Mouse (Mus musculus): ENCODE measurements around the gene Slc29a1. TPM values are rescaled to one million over a fixed set of nuclear protein-coding genes. Genes with fewer than 3 reads are reported as not detected.
A peak's percentile ranks its signal among the peaks of the same experiment; 100 is the strongest.

Gene Slc29a1
- polyA plus RNA-seq, 1 experiment from 2014 or later, result 46.8 TPM

GRCm38 (mm10) chr17:45547461-45548190, 51.8 kb downstream of the Slc29a1 start:
- H3K9me3 ChIP-seq (ENCODE audit: control insufficient read depth, low read length), result no peaks in the 10 kb centered on the region
- peaks cover 37% of the 10 kb centered on the region for H3K4me1 ChIP-seq (ENCODE audit: control insufficient read depth, insufficient read depth, low read length)
- H3K4me3 ChIP-seq (ENCODE audit: low read depth, low read length), result no peak overlapping the region
- no peak for ATAC-seq (ENCODE audit: low FRiP score)
- WGBS, result 78% methylated on average over 5 of the region's 5 CpGs
- DNase-seq (ENCODE audit: low spot score, missing footprints), result no peak
- peaks cover 53% of the 10 kb centered on the region for H3K27me3 ChIP-seq (ENCODE audit: control insufficient read depth, insufficient read depth, low read length)
- no peak overlapping the region for H3K27ac ChIP-seq (ENCODE audit: low read depth, low read length)
- H3K4me2 ChIP-seq, result no peak overlapping the region
- no peak overlapping the region for H3K9ac ChIP-seq (ENCODE audit: low read length)
- H3K36me3 ChIP-seq (ENCODE audit: control insufficient read depth, insufficient read depth, low read length), result no peaks in the 10 kb centered on the region; the same call in 1 of the 2 replicates

GRCm38 (mm10) chr17:45546941-45547340, 52.5 kb downstream of the Slc29a1 start:
- Histone ChIP-seq H3K4me2 (no peak overlapping the region), H3K27ac (ENCODE audit: low read depth, low read length) (no peak overlapping the region), H3K9ac (ENCODE audit: low read length) (no peak overlapping the region), H3K4me1 (ENCODE audit: control insufficient read depth, insufficient read depth, low read length) (peaks cover 34% of the 10 kb centered on the region), H3K4me3 (ENCODE audit: low read depth, low read length) (no peak overlapping the region), H3K27me3 (ENCODE audit: control insufficient read depth, insufficient read depth, low read length) (peaks cover 53% of the 10 kb centered on the region), H3K36me3 (ENCODE audit: control insufficient read depth, insufficient read depth, low read length) (no peaks in the 10 kb centered on the region; the same call in 1 of the 2 replicates), H3K9me3 (ENCODE audit: control insufficient read depth, low read length) (no peaks in the 10 kb centered on the region)
- WGBS, result 62% methylated on average over 16 of the region's 16 CpGs
- no peak for DNase-seq (ENCODE audit: low spot score, missing footprints)
- no peak for ATAC-seq (ENCODE audit: low FRiP score)

- 4% methylated on average over 74 of the region's 74 CpGs for WGBS
- H3K4me2 ChIP-seq, result peak overlapping the region; percentile 33
- no peaks in the 10 kb centered on the region; the same call in 1 of the 2 replicates for H3K36me3 ChIP-seq (ENCODE audit: control insufficient read depth, insufficient read depth, low read length)
- H3K4me3 ChIP-seq (ENCODE audit: low read depth, low read length), result peak overlapping the region; percentile 20
- ATAC-seq (ENCODE audit: low FRiP score), result no peak
- no peaks in the 10 kb centered on the region for H3K9me3 ChIP-seq (ENCODE audit: control insufficient read depth, low read length)
- H3K9ac ChIP-seq (ENCODE audit: low read length), result peak overlapping the region; percentile 24
- H3K4me1 ChIP-seq (ENCODE audit: control insufficient read depth, insufficient read depth, low read length), result peaks cover 29% of the 10 kb centered on the region
- no peak overlapping the region for H3K27ac ChIP-seq (ENCODE audit: low read depth, low read length)
- H3K27me3 ChIP-seq (ENCODE audit: control insufficient read depth, insufficient read depth, low read length), result peaks cover 53% of the 10 kb centered on the region
- DNase-seq (ENCODE audit: low spot score, missing footprints), result peak; percentile 94
Observed at GRCm38 (mm10) chr17:45545278-45545961, 54.0 kb downstream of the Slc29a1 start.

GRCm38 (mm10) chr17:45544873-45545277, 54.5 kb downstream of the Slc29a1 start:
- ATAC-seq (ENCODE audit: low FRiP score) (no peak), DNase-seq (ENCODE audit: low spot score, missing footprints) (no peak)
- peak overlapping the region; percentile 12; the same call in 1 of the 2 replicates for H3K9ac ChIP-seq (ENCODE audit: low read length)
- no peaks in the 10 kb centered on the region for H3K9me3 ChIP-seq (ENCODE audit: control insufficient read depth, low read length)
- H3K4me2 ChIP-seq, result peak overlapping the region; percentile 33
- peaks cover 25% of the 10 kb centered on the region for H3K4me1 ChIP-seq (ENCODE audit: control insufficient read depth, insufficient read depth, low read length)
- no peak overlapping the region for H3K27ac ChIP-seq (ENCODE audit: low read depth, low read length)
- H3K27me3 ChIP-seq (ENCODE audit: control insufficient read depth, insufficient read depth, low read length), result peaks cover 53% of the 10 kb centered on the region
- H3K36me3 ChIP-seq (ENCODE audit: control insufficient read depth, insufficient read depth, low read length), result no peaks in the 10 kb centered on the region; the same call in 1 of the 2 replicates
- H3K4me3 ChIP-seq (ENCODE audit: low read depth, low read length), result peak overlapping the region; percentile 20
- WGBS, result 1% methylated on average over 40 of the region's 46 CpGs

- Histone ChIP-seq H3K4me3 (ENCODE audit: low read depth, low read length) (peak overlapping the region; percentile 20), H3K4me2 (peak overlapping the region; percentile 33; the same call in 1 of the 2 replicates), H3K36me3 (ENCODE audit: control insufficient read depth, insufficient read depth, low read length) (no peaks in the 10 kb centered on the region; the same call in 1 of the 2 replicates), H3K27ac (ENCODE audit: low read depth, low read length) (no peak overlapping the region), H3K9ac (ENCODE audit: low read length) (no peak overlapping the region; the same call in 1 of the 2 replicates), H3K4me1 (ENCODE audit: control insufficient read depth, insufficient read depth, low read length) (peaks cover 23% of the 10 kb centered on the region), H3K27me3 (ENCODE audit: control insufficient read depth, insufficient read depth, low read length) (peaks cover 53% of the 10 kb centered on the region), H3K9me3 (ENCODE audit: control insufficient read depth, low read length) (no peaks in the 10 kb centered on the region)
- 4% methylated on average over 24 of the region's 24 CpGs for WGBS
- peak; percentile 8; the same call in 1 of the 2 replicates for ATAC-seq (ENCODE audit: low FRiP score)
- peak; percentile 93 for DNase-seq (ENCODE audit: low spot score, missing footprints)
Observed at GRCm38 (mm10) chr17:45544001-45544872, 55.2 kb downstream of the Slc29a1 start.

GRCm38 (mm10) chr17:45543115-45543514, 56.3 kb downstream of the Slc29a1 start:
- peaks cover 53% of the 10 kb centered on the region for H3K27me3 ChIP-seq (ENCODE audit: control insufficient read depth, insufficient read depth, low read length)
- no peaks in the 10 kb centered on the region for H3K9me3 ChIP-seq (ENCODE audit: control insufficient read depth, low read length)
- H3K27ac ChIP-seq (ENCODE audit: low read depth, low read length), result no peak overlapping the region
- 41% methylated on average over 1 of the region's 1 CpGs for WGBS
- DNase-seq (ENCODE audit: low spot score, missing footprints) (no peak), ATAC-seq (ENCODE audit: low FRiP score) (no peak)
- H3K4me3 ChIP-seq (ENCODE audit: low read depth, low read length), result no peak overlapping the region
- H3K4me2 ChIP-seq, result no peak overlapping the region
- no peaks in the 10 kb centered on the region; the same call in 1 of the 2 replicates for H3K36me3 ChIP-seq (ENCODE audit: control insufficient read depth, insufficient read depth, low read length)
- no peak overlapping the region for H3K9ac ChIP-seq (ENCODE audit: low read length)
- H3K4me1 ChIP-seq (ENCODE audit: control insufficient read depth, insufficient read depth, low read length), result peaks cover 19% of the 10 kb centered on the region

- no peaks in the 10 kb centered on the region; the same call in 1 of the 2 replicates for H3K36me3 ChIP-seq (ENCODE audit: control insufficient read depth, insufficient read depth, low read length)
- peaks cover 19% of the 10 kb centered on the region for H3K4me1 ChIP-seq (ENCODE audit: control insufficient read depth, insufficient read depth, low read length)
- 88% methylated on average over 2 of the region's 2 CpGs for whole genome bisulfite sequencing
- H3K4me3 ChIP-seq (ENCODE audit: low read depth, low read length), result no peak overlapping the region
- no peak overlapping the region for H3K4me2 ChIP-seq
- H3K9ac ChIP-seq (ENCODE audit: low read length), result no peak overlapping the region
- no peak overlapping the region for H3K27ac ChIP-seq (ENCODE audit: low read depth, low read length)
- peaks cover 50% of the 10 kb centered on the region for H3K27me3 ChIP-seq (ENCODE audit: control insufficient read depth, insufficient read depth, low read length)
- no peak for DNase-seq (ENCODE audit: low spot score, missing footprints)
- H3K9me3 ChIP-seq (ENCODE audit: control insufficient read depth, low read length), result no peaks in the 10 kb centered on the region
- ATAC-seq (ENCODE audit: low FRiP score), result no peak
Observed at GRCm38 (mm10) chr17:45542705-45543104, 56.7 kb downstream of the Slc29a1 start.

GRCm38 (mm10) chr17:45542129-45542528, 57.3 kb downstream of the Slc29a1 start:
- no peaks in the 10 kb centered on the region for H3K9me3 ChIP-seq (ENCODE audit: control insufficient read depth, low read length)
- no peak for ATAC-seq (ENCODE audit: low FRiP score)
- H3K36me3 ChIP-seq (ENCODE audit: control insufficient read depth, insufficient read depth, low read length), result no peaks in the 10 kb centered on the region; the same call in 1 of the 2 replicates
- peaks cover 44% of the 10 kb centered on the region for H3K27me3 ChIP-seq (ENCODE audit: control insufficient read depth, insufficient read depth, low read length)
- WGBS, result 37% methylated on average over 6 of the region's 6 CpGs
- H3K4me3 ChIP-seq (ENCODE audit: low read depth, low read length), result no peak overlapping the region
- peaks cover 19% of the 10 kb centered on the region for H3K4me1 ChIP-seq (ENCODE audit: control insufficient read depth, insufficient read depth, low read length)
- H3K9ac ChIP-seq (ENCODE audit: low read length), result no peak overlapping the region
- no peak overlapping the region for H3K27ac ChIP-seq (ENCODE audit: low read depth, low read length)
- no peak overlapping the region for H3K4me2 ChIP-seq
- DNase-seq (ENCODE audit: low spot score, missing footprints), result no peak

All from midbrain, embryonic 11.5 days (tissue).